Mouse (Mus musculus) urinary bladder, postnatal 14 days (tissue): ENCODE data around the gene Prim2.

ENCODE experiments used
- DNase-seq: peaks from one replicate; pipeline ENCODE4 v3.0.0; 2021; ENCODE audit warnings: low spot score

Gene Prim2

DNA sequence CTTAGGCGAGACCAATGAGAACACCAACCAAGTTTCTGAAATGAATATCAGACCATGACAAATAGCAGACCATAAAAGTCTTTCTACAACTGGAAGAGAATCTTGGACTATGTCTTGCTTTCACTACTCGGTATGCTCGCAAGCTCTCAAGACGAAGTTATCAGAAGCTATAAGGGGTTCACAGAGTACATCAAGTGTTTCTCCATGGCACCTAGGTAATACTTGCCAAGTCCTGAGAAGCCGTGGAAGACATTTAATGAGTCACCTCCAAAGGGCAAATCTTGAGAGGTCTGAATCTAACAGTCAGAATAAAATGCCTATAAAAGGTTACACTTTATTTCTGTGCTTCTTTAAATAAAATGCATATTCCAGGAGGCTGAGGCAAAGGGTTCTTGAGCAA lies 181.2 kb downstream of the Prim2 start:
- no peak for DNase-seq

DNA sequence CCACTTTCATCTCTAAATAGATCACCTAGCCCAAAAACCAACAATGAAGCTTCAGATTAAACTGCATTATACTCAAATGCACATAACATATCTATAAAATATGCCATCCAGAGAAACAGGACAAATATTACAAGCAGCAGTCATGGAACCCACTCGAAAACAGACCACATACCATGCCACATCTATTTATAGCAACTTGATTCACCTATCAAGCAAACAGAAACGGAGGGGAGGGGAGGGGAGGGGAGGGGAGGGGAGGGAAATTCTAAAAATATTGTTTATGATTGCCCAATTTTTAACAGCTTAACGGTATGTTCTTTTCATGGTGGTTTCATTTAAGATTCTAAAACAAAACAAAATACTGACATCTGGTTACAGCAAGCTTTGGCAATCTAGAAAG lies 185.8 kb downstream of the Prim2 start:
- DNase-seq: no peak

DNA sequence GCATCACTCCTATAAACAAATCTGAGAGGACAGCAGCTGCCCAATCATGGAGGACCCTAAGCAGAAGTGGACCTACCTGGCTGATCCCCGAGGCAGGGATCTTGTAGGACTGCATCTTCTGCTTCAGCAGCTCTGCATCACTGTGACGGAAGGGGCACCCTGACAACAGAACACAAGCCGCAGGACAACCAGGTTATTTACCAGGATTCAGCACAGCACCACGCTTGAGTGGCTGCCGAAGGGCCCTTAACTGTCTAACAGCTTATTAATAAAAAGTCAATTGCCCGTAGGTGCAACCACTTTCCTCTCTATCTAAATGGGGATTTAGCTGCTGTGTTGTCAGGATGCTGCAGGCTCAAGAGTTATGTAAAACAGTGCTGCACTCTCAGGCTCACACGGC lies 189.2 kb downstream of the Prim2 start:
- no peak for DNase-seq

DNA sequence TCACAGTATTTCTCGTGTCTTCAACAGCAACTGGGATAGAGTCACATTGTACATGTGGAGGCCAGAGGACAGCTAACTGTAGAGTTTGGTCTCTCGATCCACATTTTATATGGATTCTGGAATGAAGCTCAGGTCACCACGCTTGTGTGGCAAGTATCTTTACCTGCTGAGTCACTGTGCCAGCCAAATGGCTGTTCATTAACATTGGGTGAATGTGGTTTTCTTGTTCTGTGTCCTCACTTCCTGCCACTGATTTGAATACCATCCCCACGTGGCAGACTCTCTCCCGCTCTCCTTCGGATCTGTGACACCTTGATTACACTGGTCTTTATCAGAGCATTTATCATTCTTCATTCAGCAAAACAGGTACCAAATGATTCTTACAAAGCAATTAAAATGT lies 198.5 kb downstream of the Prim2 start:
- no peak for DNase-seq

DNA sequence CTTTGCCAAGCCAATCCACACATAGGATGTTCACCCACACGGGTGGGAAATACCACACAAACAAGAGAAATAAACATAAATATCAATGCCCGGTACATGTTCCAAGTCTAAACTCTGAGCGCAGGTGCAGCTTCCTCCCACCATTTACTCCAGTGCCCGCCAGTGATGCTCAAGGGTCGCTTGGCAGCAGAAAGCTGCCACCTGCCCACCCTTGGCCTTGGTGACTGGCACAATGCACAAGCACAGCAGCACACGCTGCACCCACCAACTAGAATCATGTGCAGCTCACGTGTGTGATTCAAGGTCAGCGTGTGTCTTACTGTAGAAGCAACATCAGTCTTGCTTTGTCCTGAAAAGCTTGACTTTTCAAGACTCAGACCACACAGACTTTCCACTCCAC lies 199.4 kb downstream of the Prim2 start:
- DNase-seq: no peak

DNA sequence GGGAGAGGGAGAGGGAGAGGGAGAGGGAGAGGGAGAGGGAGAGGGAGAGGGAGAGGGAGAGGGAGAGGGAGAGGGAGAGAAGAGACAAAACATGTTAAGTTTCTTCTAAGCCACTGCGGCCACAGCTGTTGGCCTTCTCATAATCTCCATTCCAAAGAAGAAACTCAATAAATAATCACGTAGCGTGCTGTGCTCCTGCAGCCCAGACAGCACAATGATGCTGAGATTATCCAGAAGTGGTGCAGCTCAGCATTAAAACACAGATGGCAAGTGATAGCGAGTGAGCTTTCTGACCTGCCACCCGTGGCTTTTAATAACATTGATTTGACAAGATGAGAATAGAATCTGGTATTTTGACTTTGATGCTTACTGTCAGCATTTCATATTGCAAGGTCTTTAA lies 205.4 kb downstream of the Prim2 start:
- no peak for DNase-seq

DNA sequence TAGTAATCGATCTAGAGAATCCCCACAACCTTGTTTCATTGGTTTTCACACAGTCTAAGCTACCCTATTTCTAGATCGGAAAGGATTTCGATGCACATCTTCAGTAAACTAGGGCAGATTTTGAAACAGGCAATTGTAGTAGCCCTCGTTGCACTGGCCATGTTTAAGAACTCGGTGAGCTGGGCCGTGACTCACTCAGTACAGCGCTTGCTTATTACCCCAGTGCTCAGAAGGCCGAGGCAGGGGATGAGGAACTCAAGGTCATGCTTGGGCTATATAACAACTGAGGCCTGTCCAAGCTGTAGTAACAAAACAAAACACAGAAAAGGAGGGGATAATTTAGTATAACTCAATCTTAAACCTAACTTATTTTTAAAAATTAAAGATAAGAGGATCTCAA lies 208.9 kb downstream of the Prim2 start:
- DNase-seq: no peak

DNA sequence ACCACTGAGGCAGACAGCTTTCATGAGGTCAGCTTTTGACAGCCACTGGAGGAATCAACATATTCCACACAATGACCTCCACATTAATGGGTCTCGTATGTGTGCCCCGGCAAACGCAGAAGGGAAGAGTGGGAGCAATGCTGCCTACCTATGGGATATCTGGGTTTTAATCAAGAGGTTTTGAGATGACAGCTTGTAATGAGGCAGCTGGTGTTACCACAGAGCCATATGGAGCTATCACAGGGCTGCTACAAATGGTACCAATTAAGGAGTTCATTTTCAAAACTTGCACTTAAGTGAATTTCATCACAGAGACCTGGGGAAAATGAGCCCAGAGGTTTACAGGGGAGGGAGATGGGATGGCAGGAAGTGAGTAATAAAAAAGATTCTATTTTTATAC lies 209.3 kb downstream of the Prim2 start:
- DNase-seq: no peak

DNA sequence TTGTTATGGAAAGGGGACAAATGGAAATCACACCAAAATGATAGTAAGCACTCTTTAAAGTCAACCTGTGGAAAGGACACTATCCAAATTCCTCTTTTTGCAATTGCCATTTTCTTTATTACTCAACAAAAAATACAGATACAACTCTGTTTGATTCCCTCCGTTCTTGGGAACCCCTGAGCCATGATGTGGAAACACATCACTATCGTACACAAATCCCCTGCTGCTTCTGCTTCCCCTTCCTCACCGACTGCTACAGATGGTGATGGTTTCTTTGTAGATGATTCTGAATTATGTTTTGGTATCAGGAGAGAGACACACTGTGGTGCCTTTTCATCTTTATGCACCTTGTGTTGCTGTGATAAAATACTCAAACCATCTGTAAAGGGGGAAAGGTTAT lies 210.6 kb downstream of the Prim2 start:
- DNase-seq: no peak

DNA sequence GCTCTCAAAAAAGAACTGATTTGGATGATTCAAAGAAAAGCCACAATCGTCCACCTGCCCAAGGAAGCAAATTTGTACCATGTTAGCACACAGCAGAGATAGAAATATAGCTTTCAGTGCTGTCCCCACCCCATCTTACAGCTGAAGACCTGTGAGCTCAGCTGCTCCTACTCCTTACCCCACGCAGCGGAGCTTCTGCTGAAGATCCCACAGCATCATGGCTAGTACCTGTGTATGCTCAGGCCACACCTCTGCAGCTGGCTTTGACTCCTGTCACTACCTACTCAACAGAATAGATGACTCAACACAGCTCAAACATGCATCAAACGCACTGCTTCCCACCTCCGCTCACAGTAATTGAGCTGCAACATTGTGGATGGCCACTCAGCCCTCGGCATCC lies 215.3 kb downstream of the Prim2 start:
- DNase-seq: no peak

DNA sequence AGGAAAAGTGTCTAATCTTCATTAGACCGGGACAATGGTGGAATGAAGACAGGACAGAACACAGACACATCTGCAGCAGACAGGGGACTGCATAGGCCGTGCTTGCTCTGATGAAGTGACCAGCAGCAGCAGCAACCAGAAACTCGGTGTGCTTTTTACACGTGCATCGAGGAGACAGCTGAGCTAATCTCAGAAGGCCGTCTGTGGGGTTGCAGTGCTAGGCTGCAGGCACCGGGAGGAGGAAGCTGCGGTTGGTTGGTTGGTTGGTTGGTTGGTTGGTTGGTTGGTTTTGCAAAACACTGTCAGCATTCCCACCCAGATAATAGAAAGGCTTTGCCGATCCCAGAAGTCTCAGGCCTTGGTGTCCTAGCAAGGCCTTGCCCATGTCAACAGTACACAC lies 216.3 kb downstream of the Prim2 start:
- no peak for DNase-seq

DNA sequence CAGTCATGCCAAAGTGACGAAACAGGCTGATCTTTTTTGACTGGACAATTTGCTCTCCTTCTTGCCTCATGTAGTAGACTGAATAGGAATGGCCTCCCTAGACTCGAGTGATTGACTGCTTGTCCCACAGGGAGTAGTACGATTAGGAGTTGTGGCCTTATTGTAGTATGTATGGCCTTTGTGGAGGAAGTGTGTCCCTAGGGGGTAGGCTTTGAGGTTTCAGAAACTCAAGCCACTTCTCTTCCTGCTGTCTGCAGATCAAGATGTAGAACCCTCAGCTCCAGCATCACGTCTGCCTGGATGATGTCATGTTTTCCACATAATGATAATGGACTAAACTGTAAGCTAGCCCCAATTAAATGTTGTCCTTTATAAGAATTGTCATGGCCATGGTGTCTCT lies 222.4 kb downstream of the Prim2 start:
- no peak for DNase-seq

DNA sequence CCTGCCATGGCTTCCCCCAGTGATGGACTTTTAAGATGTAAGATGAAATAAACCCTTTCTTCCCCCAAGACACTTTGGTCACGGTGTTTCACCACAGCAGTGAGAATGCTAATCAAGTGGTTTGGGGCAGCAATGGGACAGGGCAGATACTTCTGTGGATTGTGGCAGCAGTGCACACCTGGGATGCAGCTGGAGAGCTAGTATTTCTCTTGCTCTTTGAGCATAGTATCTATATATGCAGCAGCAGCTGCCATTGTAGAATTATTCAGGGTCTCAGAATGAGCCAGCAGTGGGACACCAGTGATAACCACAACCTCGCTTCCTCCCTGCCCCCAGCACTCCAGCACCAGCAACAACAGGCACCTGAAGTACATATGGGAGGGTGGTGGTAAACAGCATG lies 233.4 kb downstream of the Prim2 start:
- no peak for DNase-seq
